Mouse (Mus musculus) left cerebral cortex, postnatal 4 days (tissue): Measurements from ENCODE around the gene P2ry10. TPM values are rescaled to one million over a fixed set of nuclear protein-coding genes. Genes with fewer than 3 reads are reported as not detected.
"Not testable (repeated sequence)": the region's sequence is repeated elsewhere in the genome, so short reads cannot be mapped to it uniquely, and the experiment has no call there.

ENCODE experiments used
- DNase-seq: peaks from one replicate; pipeline ENCODE4 v3.0.0-alpha.2; 2022
- intact Hi-C: fragments of 180-260 bp; cut with DNase I; formaldehyde crosslinking; loops from one replicate; pipeline ENCODE4 v1.15.1; 2025
- total RNA-seq, 2 experiments: library from RNA; stranded (reverse); gene quantifications; 2 replicates each; pipeline ENCODE4 v1.2.3; 2021

The P2ry10 gene
- total RNA-seq = not detected

- DNase-seq = no peak
- intact Hi-C loops = no loop called here
Observed at GRCm38 (mm10) chrX:107088177-107088576, at the start of gene P2ry10. TSS of gene P2ry10 (plus strand) at chrX:107088492.

- no peak for DNase-seq
- intact Hi-C loops = no loop called here
Observed at GRCm38 (mm10) chrX:107039146-107039545, 49.1 kb upstream of the P2ry10 start.

- intact Hi-C loops = no loop called here
- DNase-seq = no peak
Observed at GRCm38 (mm10) chrX:107039635-107040034, 48.7 kb upstream of the P2ry10 start.

GRCm38 (mm10) chrX:107042367-107042766, 45.9 kb upstream of the P2ry10 start:
- intact Hi-C loops = no loop called here
- DNase-seq = no peak

GRCm38 (mm10) chrX:107083407-107083806, 4.9 kb upstream of the P2ry10 start:
- DNase-seq, intact Hi-C loops: not testable (repeated sequence)

- DNase-seq = no peak
- intact Hi-C loops = no loop called here
Observed at GRCm38 (mm10) chrX:107084320-107084719, 4.0 kb upstream of the P2ry10 start.

GRCm38 (mm10) chrX:107089131-107089530, 839 bp downstream of the P2ry10 start:
- intact Hi-C loops = no loop called here

DNA sequence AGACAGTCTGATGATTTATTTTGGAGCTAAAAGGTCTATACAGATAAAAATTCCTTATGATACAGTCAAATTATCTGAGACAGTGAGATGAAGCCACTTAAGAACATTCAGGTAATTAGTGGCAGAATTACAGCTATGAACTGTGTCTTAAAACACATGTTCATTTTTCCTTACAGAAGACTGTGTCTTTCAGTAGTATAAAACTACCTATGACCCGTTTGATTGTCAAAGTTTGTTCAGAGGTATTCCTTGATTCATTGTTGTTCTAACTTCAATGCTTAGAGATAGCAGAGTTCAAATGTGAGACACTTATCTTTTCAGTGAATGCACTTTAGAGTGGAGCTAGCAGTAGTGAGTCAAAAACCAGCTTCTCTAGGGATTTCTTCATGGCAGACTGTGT, 1.6 kb downstream of the P2ry10 start:
- no peak for DNase-seq
- intact Hi-C loops = no loop called here

More at GRCm38 (mm10) chrX:107089131-107089530, 839 bp downstream of the P2ry10 start:
- DNase-seq = no peak

GRCm38 (mm10) chrX:107095633-107096032, 7.3 kb downstream of the P2ry10 start:
- intact Hi-C loops = no loop called here
- no peak for DNase-seq

DNA sequence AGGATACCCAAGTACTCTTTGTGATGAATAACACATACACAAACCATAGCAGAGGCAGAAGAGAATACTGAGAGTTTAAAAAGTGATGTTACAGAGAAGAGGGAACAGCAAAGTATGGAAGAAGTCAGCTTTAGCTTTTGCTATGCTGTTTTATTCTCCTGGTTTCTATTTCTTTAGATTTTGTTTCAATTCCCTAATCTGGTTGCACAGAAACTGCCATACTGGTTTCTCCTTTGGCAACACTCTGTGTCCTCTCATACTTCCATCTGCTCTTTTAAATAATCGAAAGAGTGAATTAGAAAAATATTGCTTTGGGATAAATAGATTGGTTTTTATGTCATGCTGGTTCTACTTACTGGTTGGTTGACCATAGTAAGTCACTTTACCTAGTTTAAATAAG, 28.0 kb downstream of the P2ry10 start:
- DNase-seq = no peak
- intact Hi-C loops = no loop called here

DNA sequence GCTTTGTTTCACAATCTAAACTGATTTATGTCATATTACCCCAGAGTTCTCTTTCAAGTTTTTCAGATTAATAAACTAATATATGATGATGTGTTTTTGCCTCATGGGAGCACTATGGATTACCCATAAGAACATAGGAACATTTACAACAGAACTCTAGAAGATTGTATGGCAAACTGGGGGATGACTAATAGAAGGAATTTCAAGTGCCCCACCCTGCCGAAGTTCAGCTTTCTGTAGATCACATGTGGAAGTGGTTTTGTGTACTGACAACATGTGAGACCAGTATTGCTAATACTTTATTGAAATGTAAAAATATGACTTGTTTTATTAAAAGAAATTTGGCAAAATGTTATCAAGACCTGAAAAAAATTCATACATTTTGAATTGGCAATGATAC, 28.7 kb downstream of the P2ry10 start:
- DNase-seq = no peak
- intact Hi-C loops = no loop called here

DNA sequence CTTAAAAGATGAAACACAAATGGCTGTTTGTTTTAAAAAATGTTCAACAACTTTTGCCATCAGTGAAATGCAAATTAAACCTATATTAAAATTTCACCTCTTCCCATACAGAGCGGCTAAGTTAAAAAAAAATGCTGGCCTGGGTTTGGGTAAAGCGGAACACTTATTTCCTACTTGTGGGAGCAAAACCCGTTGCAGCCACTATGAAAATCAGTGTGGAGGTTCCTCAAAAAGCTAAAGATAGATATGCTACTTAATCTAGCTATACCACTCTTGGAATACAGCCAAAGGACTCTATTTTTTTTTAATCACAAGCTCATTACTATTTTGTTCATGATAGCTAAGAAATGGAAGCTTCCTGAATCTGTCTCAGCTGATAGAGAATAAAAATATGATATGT, 54.9 kb downstream of the P2ry10 start:
- intact Hi-C loops = no loop called here

GRCm38 (mm10) chrX:107143930-107144329, 55.6 kb downstream of the P2ry10 start:
- no peak for DNase-seq
- intact Hi-C loops = no loop called here

More for the DNA sequence above, 54.9 kb downstream of the P2ry10 start:
- no peak for DNase-seq

- no peak for DNase-seq
Observed at GRCm38 (mm10) chrX:107148681-107149080, 60.4 kb downstream of the P2ry10 start, which contains the start of gene P2ry10b. TSS of gene P2ry10b (plus strand) at chrX:107148927.

GRCm38 (mm10) chrX:107149391-107149993, 61.2 kb downstream of the P2ry10 start:
- intact Hi-C loops = no loop called here
- no peak for DNase-seq

More at GRCm38 (mm10) chrX:107148681-107149080, 60.4 kb downstream of the P2ry10 start, which contains the start of gene P2ry10b:
- intact Hi-C loops = no loop called here

DNA sequence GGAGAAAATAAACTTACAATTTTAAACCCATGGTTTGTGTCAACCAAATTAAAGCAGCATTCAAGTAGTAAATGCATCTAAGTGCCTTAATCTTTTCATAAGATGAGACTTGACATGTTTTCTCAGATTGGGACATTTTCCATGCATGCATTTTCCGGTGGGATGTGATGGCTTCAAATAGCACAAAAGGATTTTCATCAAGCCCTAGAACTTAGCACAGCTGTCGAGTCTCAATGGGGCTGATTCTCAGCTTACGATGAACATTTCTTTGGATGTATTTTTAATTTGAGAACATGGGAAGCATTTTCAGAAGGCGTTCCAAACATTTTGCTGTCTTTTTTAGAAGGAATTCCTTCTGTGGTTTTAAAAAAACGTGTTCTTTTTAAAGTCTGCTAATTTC, 61.7 kb downstream of the P2ry10 start:
- no peak for DNase-seq

GRCm38 (mm10) chrX:107150752-107151515, 62.6 kb downstream of the P2ry10 start:
- intact Hi-C loops = no loop called here
- DNase-seq = no peak

More for the DNA sequence above, 61.7 kb downstream of the P2ry10 start:
- intact Hi-C loops = no loop called here

Other genes with a start within 250 kb of the P2ry10 start
- gene Rtl3, start 247.8 kb upstream of the P2ry10 start, total RNA-seq = under 1 TPM; 0.50 to 0.54 TPM
- gene Lpar4, start 167.9 kb upstream of the P2ry10 start, total RNA-seq = 1 to 10 TPM; 1.8 to 2.4 TPM
- gene P2ry10b, start 60.4 kb downstream of the P2ry10 start, total RNA-seq = under 1 TPM; 0.48 to 0.58 TPM
- gene Gpr174, start 167.4 kb downstream of the P2ry10 start, total RNA-seq = under 1 TPM in 1 of 2 experiments, not detected in 1; 0.06 TPM